Mouse (Mus musculus) right cerebral cortex, postnatal 25 days (tissue): ENCODE results near the gene Luzp1.

Experiments used
- DNase-seq: peaks from one replicate; pipeline ENCODE4 v3.0.0; 2022

The Luzp1 gene

DNA sequence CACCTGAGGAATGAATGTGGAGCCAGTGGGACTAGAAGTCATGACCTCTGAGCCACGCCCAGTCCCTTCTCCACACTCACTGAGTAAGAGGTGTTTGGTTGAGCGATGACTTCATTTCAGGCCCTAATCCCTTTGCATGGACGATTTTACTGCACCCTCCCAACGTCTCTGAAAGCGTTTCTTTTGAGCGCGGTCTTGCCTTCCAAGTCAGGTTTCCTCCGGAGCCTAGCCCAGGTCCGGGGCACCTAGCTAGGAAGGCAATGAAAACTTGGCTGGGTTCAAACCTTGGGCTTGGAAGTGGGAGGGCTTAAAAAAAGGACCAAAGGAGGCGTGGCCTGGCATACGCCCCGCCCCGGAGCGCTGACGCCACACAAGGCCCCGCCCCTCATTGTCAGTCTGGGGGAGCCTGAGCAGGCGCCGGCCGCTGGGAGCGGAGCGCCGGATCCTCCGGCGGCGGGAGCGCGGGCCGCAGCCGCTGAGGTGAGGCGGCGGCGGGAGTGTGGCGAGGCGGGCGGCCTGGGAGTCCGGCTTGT lies at the start of gene Luzp1:
TSS of gene Luzp1 (plus strand) at position 391 of the 533 bp plus-strand sequence.
- peak; percentile 93 for DNase-seq

DNA sequence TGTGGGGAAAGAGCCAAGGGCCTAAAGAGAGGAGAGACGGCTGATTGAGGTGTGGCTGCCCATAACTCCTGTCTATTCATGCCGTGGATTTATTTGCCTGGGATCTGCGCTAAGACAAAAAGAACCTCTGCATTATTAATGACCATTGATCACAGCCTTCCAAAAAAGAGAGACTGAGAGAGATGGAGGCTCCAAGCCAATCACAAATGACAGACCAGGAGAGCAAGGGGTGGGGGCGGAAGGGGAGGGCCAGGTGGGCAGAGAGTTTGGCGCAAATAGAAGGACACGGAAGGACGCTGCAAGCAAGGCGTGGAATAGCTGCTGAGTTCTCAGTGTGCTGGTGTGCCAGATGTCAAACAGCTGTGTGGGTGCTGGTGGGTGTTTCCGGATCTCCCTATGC lies 46.3 kb upstream of the Luzp1 start, which contains the start of gene Htr1d:
TSS of gene Htr1d (plus strand) at position 301 of the 400 bp plus-strand sequence.
- no peak for DNase-seq

DNA sequence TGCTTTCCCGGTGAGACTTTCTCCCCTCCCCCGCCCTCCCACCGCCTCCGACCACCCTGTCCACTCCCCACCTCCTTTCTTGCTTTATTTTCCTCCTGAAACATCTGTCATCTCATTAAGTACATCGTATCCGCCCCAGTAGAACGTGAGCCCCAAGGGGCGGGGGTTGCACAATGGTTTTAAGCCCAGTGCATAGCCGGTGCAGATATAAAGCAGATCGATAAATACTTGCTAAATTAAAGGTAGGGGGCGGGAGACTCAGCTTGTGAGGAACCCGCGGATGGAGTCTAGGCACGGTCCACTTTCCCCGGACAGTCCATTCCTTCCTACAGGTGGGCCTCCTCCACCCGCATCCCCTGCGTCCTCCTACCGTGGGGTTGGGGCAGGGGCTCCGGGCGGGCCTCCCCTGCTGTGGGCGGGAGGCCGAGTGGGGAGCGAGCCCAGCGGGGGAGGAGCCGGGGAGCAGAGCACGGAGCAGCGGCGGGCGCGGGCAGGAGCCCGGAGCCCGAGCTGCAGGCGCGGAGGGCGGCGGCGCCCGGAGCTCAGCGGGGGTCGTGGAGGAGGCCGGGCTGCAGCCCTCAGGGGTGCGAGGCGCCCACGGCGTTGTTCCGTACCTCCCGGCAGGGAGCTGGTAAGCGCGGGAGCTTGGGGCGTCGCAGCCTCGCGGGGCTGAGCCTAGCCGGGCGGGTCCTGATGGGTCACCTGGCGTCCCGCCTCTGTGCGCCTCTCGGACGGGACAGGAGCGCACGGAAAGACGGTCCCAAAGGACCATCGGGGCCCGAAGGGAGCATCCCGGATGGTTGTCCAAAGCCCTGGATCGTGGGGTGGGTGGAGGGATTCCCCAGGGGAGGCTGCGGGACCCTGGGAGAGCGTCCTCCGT lies 45.2 kb upstream of the Luzp1 start:
- DNase-seq: no peak

DNA sequence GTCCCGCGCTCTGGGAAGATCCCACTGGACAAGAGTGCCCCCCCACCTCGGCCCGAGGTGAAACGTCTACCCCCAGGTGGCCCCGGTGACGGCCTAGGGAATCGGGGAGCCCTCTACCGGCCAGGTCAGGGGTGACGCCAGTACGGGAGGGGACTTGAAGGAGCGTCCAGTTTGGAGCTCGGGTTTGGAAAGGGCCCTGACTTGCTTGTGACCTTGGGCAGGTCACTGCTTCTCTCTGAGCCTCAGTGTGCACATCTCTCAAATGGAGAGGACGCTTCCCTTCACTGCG lies 44.6 kb upstream of the Luzp1 start:
- DNase-seq: no peak

DNA sequence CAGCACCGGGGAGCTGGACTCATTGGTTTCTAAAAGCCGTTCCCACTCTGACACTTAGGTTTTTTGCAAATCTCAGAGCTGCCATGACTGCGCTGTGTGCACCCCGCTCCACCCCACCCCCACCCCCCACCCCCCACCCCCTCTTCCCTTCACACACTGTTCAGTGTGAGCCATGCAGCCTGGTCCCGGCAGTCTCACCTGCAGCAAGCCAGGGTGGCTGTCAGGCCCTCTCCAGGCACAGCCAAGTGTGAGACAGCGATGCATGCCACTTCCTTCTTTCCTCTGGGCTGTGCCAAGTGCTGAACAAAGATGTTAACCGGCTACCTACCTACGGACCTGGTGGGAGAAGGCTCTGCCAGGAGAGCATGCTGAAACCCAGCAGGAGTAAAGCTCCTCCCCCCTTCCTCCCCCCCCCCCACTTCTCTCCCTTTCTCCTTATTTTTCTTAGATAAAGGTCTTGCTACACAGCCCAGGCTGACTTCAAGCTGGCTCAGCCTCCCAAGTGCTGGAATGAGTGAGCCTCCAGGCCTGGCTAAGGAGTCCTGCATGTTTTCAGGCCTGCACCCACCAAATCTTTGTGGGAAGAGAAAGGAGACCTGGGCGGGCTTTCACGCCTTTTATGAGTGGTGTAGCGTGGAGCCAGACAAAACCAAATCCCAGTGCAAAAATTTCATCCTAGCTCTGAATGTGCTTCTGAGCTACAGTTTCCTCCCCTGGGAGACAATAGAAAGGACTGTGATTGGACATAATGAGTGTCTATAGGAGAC lies 38.8 kb upstream of the Luzp1 start:
- no peak for DNase-seq

DNA sequence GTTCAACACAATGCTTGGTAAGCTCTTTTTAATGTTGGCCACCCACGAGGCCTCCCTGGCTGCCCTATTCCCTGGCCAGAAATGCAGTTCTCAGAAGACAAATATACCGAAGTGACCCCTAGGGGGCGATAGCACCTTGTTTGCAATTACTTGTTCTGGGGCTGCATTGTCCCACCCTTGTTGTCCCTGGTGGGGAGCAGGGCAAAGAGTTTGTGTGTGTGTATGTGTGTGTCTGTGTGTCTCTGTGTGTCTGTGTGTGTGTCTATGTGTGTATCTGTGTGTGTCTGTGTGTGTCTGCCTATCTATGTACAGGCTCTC lies 38.2 kb upstream of the Luzp1 start:
- DNase-seq: no peak

DNA sequence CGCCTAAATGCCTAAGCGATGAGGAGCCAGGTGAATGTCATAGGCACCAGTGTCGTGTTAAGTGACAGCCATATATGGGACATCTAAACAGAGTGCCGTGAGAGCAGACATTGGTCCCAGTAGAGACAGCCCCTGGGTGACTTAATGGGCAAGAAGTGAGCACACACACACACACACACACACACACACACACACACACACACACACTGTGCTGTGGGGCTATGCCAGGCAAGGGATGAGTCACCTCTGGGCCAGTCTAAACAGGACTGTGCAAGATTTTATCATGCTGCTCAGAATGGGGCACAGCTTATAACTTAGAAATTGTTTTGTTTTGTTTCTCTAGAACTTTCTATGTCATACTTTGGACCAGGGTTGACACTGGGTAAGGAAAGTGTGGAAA lies 35.5 kb upstream of the Luzp1 start:
- no peak for DNase-seq

DNA sequence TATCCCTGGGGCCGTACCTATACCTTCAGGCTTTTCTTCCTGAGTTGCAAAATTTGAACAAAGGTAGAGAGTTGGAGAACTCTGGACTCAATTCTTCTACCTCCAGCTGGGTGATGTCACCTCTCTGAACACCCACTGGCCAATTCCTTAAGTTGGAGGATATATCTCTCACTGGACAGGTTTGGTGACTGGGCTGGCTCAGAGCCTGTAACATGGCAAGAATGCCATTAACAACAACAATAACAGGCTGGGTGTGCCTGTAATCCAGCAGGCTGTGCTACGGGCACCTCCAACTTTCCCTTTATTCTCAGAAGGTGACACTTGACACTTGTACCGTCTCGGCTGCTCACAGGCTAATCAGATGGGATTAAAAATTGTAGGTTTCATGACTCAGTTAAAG lies 30.5 kb upstream of the Luzp1 start:
- DNase-seq: no peak

DNA sequence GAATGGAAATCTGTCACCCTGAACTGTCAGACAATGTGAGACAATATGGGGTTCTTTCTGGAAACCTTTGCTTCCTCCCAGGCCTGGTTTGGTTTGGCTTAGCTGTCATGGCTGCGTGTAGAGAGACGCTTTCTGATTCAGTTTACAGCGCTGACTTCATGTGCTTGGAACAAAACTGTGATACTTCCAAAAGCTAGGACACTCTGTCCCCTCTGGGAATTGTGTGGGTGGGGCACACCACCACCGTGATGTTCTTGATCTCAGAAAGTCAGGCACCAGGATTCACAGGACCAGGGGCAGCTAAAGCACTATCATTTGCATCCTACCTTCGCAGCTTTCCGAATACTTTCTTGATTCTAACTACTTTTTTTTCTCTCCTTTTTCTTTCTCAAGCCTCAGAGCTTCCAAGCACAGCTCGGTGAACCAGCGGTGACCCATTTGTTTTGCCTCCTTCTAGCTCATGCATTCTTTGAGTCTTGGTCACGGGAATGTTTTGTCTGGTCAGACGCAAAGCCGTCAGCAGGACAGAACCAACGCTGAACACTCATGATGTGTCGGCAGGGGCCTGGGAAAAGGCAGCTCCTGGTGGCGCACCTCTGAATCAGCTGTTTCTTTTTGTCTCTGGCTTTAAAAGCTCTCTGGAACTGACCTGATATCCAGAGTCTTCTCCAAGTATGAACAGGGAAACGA lies 28.1 kb upstream of the Luzp1 start:
- DNase-seq: no peak

DNA sequence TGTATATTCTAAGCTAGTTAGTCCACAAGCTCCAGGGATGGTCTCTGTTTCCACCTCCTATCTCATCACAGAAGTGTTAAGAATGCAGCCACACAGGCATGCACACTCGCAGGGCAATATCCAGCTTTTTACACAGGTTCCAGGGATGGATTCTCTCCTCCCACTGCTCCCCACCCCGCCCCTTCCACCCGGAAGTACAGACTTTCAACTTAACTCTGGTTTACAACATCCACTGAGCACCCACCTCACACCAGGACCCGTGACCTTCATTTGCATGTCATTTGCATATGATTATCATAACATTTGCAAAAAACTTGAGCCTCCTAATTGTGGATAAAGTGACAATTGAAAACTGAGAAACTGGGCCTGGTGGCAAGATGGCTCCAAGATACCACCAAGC lies 25.0 kb upstream of the Luzp1 start:
- no peak for DNase-seq

DNA sequence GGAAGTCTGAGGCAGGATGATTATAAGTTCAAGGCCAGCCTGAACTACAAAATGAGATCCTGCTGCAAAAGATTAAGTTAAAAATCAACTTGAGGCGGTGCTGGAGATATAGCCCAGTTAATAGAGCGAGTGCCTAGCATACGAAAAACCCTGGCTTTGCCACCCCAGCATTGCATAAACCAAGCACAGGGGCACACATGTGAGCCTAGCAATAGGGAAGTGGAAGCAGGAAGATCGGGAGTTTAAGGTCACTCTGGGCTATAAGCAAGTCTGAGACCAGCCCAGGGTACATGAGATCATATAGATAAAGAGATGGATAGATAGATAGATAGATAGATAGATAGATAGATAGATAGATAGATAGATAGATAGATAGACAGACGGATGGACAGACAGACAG lies 19.8 kb upstream of the Luzp1 start:
- no peak for DNase-seq

DNA sequence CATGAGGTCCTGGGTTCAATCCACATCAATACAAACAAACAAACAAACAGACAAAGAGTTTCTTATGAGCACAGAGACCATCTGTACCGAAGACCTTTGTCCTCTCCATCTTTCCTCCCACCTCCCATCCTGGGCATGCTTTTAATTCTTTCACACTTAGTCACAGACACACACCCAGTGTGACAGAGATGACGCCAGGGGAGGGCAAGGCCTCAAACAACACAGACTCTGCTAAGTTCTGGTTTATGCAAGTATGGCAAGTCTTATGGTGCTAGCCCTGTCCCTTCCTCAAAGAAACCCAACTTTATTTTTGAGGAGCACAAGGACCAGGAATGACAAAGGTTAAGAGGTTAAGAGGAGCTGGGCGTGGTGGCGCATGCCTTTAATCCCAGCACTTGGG lies 19.3 kb upstream of the Luzp1 start:
- DNase-seq: no peak

DNA sequence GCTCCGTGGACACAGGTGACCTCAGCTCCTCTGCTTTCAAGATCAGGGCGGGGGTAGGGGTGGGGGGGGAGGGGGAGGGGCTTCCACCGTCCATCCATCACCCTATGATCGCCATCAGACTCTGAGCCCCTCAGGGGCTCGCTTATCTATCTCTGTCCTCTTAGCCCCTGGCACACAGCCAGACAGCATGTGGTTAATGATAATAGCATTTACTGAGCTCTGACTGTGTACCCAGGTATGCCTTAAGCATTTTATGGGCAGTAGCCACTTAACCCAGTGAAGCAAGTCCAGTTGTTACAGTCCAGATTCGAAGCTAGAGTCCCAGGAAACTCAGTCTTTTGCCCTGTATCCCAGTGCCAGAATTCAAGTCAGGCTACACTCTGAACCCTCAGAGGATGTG lies 18.0 kb upstream of the Luzp1 start:
- no peak for DNase-seq

DNA sequence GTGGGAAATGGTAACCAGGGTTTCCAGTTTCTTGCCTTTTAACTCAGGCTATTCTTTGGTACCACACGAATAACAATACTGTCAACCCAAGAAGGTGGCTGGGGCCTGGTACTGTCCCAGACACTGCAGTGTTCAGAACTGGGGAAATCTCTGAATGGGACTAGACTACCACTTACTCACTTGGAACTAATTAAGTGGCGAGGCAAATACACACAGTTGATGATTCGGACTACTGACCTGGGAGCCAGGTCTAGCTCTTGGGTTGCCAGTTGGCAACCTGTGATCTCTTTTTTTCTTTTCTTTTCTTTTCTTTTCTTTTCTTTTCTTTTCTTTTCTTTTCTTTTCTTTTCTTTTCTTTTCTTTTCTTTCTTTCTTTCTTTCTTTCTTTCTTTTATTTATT lies 17.3 kb upstream of the Luzp1 start:
- no peak for DNase-seq

DNA sequence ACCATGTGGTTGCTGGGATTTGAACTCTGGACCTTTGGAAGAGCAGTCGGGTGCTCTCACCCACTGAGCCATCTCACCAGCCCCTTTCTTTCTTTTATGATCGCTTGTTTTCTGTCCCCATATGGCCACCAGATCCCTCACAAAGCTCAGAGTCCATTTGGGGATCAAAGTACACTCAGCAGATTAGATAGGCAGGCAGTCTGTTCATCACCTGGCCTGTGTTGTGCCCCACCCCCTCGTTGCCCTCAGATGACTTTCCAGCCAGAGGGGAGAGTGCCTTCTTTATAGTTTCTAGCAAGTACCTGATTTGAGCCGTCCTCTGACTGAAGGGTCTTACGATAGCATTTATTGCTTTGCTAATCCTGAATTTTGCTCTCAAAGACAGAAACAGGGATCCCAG lies 16.8 kb upstream of the Luzp1 start:
- no peak for DNase-seq

DNA sequence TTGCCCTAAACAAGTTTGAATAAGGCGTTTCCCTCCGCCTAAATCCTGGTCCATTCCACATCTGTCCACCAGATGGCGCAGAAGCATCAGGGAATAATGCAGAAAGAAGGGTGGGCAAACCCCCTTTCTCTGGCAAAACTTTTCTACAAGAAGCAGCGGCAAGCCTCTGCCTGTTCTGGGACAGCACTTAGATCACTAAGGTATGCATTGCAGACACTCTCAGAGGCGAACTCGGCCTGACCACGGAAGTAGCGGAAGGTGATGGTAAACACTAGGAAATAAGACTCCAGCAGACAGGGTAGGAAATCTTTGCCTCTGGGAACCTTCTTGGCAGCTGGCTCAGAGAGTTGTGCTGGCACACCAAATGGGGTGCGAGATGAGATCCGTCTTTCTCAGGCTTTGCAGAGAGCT lies 14.7 kb upstream of the Luzp1 start:
- DNase-seq: peak; percentile 63

DNA sequence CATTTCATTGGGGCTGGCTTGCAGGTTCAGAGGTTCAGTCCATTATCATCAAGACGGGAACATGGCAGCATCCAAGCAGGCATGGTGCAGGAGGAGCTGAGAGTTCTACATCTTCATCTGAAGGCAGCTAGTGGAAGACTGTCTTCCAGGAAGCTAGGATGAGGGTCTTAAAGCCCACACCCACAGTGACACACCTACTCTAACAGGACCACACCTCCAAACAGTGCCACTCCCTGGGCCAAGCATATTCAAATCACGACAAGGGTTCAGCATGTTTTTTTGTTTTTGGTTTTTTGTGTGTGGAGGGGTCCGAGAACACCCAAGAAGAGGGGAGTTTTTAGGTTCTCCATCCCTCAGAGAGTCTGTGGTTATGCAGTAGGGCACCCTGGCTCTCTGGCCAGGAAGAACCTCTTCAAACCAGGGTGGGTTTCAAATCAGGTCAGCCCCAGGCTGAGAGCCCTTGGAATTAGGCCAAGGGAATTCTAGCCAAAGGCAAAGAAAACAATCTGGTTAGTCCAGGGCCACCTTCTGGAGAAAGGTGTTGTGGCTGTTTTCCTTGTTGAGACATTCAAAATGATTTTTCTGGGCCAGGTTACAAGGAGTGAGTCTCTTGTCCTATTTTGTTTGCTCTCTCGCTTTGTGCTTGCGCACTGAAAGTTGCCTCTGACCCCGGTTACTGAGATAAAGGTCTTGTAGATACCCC lies 12.9 kb upstream of the Luzp1 start:
- no peak for DNase-seq

DNA sequence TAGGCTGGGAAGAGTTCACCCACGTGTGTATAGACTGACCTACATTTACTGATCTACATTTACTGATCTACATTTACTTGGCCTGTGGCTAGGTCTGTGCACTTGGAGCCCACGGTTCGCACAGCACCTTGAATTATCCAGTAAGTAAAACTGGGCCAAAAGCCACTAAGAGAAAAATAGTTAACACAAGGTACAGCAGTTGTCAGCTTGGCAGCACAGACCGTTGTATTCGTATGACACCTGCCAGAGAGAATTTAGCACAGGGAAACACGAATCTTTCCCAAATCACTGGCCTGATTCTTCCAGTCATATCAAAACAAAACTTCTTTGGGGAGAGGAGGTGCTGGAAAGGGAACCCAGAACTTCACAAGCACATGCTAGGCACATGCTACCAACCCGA lies 11.3 kb upstream of the Luzp1 start:
- no peak for DNase-seq

DNA sequence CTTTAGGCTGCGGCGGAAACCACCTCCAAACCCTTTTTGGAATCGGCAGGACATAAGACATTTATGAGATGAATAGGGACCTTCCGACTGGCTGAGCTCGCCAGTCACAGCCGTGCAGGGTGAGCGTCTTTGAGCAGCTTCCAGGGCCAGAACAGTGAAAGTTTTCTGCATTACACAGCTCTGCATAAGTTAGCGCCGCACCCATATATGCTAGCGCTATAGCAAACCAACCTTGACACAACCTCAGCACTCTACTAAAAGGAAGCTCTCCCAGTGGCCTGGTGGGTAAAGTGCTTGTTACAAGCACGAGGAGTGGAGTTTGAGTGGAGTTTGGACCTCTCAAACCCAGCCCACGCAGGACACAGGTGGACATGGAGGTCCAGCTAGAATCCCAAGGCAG lies 10.4 kb upstream of the Luzp1 start:
- DNase-seq: no peak

DNA sequence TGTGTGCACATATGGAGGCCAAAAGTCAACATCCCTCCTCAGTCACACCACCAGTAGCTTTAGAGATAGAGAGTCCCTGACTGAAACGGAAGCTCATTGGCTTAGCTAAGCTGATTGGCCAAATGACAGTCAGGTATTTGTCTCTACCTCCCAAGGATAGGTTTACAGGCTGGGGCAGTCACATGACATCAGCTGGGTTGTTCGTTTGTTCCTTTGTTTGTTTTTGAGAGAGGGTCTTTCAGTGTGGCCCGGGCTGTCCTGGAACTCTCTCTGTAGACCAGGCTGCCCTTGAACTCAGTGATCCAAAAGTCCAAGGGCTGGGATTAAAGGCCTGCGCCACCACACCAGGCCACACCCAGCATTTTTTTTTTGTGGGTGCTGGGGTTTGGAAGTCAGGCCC lies 8.4 kb upstream of the Luzp1 start:
- no peak for DNase-seq

DNA sequence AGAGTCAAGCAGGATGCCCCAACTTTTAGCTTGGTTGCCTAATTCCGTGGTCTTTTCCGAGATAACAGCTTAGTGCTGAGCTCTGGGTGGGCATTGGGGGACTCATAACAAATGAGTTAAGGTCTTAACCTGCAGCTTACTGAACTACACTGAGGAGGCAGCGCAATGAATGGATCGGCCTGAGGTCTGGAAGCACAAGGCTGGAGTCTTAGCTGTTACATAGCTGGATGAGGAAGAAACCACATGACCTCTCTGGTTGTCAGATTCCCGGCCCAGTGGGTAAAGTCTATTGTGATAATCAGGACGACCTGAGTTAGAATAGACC lies 7.8 kb upstream of the Luzp1 start:
- DNase-seq: no peak

DNA sequence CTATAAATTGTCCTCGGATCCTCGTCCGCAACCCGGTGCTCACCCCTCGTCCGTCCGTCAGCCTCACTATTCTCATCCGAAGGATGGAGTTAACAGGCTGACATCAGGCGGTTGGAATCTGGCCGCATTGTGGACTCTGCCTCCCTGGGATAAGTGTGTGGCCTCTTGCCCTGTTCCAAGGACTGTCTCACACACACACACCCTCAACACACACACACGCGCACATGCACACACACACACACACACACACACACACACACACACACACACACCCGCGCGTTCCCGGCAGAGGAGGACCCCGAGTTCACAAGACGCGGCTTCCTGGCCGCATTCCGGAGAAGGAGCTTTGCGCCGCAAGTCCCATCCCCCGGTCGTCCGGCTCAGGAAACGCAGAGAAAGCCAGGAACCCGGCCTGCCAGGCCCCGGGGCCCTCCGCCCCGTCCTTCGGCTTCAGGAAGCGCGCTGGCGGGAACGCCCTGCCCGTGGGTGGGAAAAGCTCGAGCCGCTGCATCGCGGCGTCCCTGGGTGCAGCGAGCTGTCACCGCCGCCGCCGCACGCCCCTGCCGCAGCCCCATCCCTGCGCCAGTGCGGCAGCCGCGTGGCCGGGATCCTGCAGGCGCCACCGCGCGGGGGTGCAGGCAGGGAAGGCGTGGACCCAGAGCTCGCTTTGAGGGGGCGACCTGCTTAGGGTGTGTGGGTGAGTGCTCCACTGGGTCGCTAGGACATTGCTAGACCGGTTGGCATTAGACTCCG lies 7.3 kb upstream of the Luzp1 start, which contains the start of gene 6030445D17Rik:
TSS of gene 6030445D17Rik (plus strand) at position 165 of the 753 bp plus-strand sequence.
- DNase-seq: peak; percentile 74

DNA sequence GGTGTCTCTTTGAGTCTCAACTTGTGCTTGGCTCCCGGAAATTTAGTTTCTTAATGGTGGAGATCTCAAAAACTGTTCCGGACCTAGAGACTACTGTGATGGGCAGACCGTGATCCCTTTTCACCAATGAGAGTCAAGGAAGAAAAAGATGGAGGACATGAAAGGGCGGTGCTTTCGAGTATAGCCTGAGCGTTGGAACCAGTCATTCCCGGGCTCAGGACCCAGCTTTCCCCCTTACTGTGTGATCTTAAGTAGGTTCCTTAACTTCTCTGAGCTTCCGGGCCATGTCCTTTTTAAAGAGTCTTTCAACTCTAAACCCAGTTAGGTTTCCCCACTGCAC lies 6.8 kb upstream of the Luzp1 start:
- DNase-seq: no peak
